Mouse (Mus musculus): ENCODE measurements around the gene 2810021J22Rik. TPM values are rescaled to one million over a fixed set of nuclear protein-coding genes. Genes with fewer than 3 reads are reported as not detected.

2810021J22Rik gene
- polyA plus RNA-seq, 1 experiment = 1.3 TPM

- 5% methylated on average over 17 of the region's 17 CpGs for WGBS
- no peak for DNase-seq (ENCODE audit: low read depth, low spot score)
Measured at GRCm38 (mm10) chr11:58914461-58915028, 47.5 kb downstream of the 2810021J22Rik start.

- no peak for DNase-seq (ENCODE audit: low read depth, low spot score)
- WGBS = 42% methylated on average over 14 of the region's 14 CpGs
Measured at GRCm38 (mm10) chr11:58916879-58917744, 50.1 kb downstream of the 2810021J22Rik start.

- no peak for DNase-seq (ENCODE audit: low read depth, low spot score)
- WGBS = 82% methylated on average over 12 of the region's 12 CpGs
Measured at GRCm38 (mm10) chr11:58917745-58918366, 50.8 kb downstream of the 2810021J22Rik start, which contains the start of gene Btnl10. TSS of gene Btnl10 (plus strand) at chr11:58917908.

GRCm38 (mm10) chr11:58918759-58919158 lies 51.7 kb downstream of the 2810021J22Rik start:
- 63% methylated on average over 5 of the region's 5 CpGs for WGBS
- DNase-seq (ENCODE audit: low read depth, low spot score) = no peak

GRCm38 (mm10) chr11:58922420-58922819 lies 55.4 kb downstream of the 2810021J22Rik start:
- DNase-seq (ENCODE audit: low read depth, low spot score) = no peak
- 80% methylated on average over 9 of the region's 9 CpGs for WGBS

- WGBS = 45% methylated on average over 3 of the region's 3 CpGs
- DNase-seq (ENCODE audit: low read depth, low spot score) = no peak
Measured at GRCm38 (mm10) chr11:58926651-58927050, 59.6 kb downstream of the 2810021J22Rik start.

- 68% methylated on average over 2 of the region's 2 CpGs for WGBS
- DNase-seq (ENCODE audit: low read depth, low spot score) = no peak
Measured at GRCm38 (mm10) chr11:58927053-58927452, 60.0 kb downstream of the 2810021J22Rik start.

GRCm38 (mm10) chr11:58927790-58928651 lies 61.0 kb downstream of the 2810021J22Rik start:
- WGBS = 6% methylated on average over 20 of the region's 20 CpGs
- DNase-seq (ENCODE audit: low read depth, low spot score) = no peak

- 91% methylated on average over 4 of the region's 4 CpGs for WGBS
- DNase-seq (ENCODE audit: low read depth, low spot score) = no peak
Measured at GRCm38 (mm10) chr11:58929055-58929454, 62.0 kb downstream of the 2810021J22Rik start.

GRCm38 (mm10) chr11:58929641-58930040 lies 62.6 kb downstream of the 2810021J22Rik start:
- no peak for DNase-seq (ENCODE audit: low read depth, low spot score)
- WGBS = 26% methylated on average over 3 of the region's 3 CpGs

- DNase-seq (ENCODE audit: low read depth, low spot score) = no peak
- WGBS = 94% methylated on average over 3 of the region's 3 CpGs
Measured at GRCm38 (mm10) chr11:58930254-58930653, 63.2 kb downstream of the 2810021J22Rik start.

- 44% methylated on average over 4 of the region's 4 CpGs for WGBS
- DNase-seq (ENCODE audit: low read depth, low spot score) = no peak
Measured at GRCm38 (mm10) chr11:58931576-58931975, 64.6 kb downstream of the 2810021J22Rik start.

Other genes with a start within 250 kb of the 2810021J22Rik start
- gene Olfr323, start 236.7 kb upstream of the 2810021J22Rik start, polyA plus RNA-seq (2012; rRNA removed) = 0.43 TPM in 1 of 2 replicates, not detected in the other
- 0.09 and 0.10 TPM in 2 replicates for gene Trim58, start 226.8 kb upstream of the 2810021J22Rik start, polyA plus RNA-seq (2012; rRNA removed)
- gene Olfr322, start 208.4 kb upstream of the 2810021J22Rik start, polyA plus RNA-seq (2012; rRNA removed) = not detected in 2 replicates
- gene Olfr320, start 186.1 kb upstream of the 2810021J22Rik start, polyA plus RNA-seq (2012; rRNA removed) = not detected in 2 replicates
- gene Olfr319, start 168.1 kb upstream of the 2810021J22Rik start, polyA plus RNA-seq (2012; rRNA removed) = not detected in 2 replicates
- not detected in 2 replicates for gene Olfr318, start 143.2 kb upstream of the 2810021J22Rik start, polyA plus RNA-seq (2012; rRNA removed)
- not detected in 2 replicates for gene Olfr317, start 128.0 kb upstream of the 2810021J22Rik start, polyA plus RNA-seq (2012; rRNA removed)
- gene Olfr316, start 114.5 kb upstream of the 2810021J22Rik start, polyA plus RNA-seq (2012; rRNA removed) = not detected in 2 replicates
- not detected in 2 replicates for gene Olfr315, start 94.0 kb upstream of the 2810021J22Rik start, polyA plus RNA-seq (2012; rRNA removed)
- gene Olfr314, start 84.3 kb upstream of the 2810021J22Rik start, polyA plus RNA-seq (2012; rRNA removed) = not detected in 2 replicates
- gene Fam183b, start 65.3 kb upstream of the 2810021J22Rik start, polyA plus RNA-seq (2012; rRNA removed) = 1.3 and 3.1 TPM in 2 replicates
- gene Olfr313, start 52.2 kb upstream of the 2810021J22Rik start, polyA plus RNA-seq (2012; rRNA removed) = not detected in 2 replicates
- not detected in 2 replicates for gene Olfr312, start 38.0 kb upstream of the 2810021J22Rik start, polyA plus RNA-seq (2012; rRNA removed)
- gene Olfr311, start 28.0 kb upstream of the 2810021J22Rik start, polyA plus RNA-seq (2012; rRNA removed) = not detected in 2 replicates
- 2.1 and 2.8 TPM in 2 replicates for gene Gm12258, start 20.1 kb upstream of the 2810021J22Rik start, polyA plus RNA-seq (2012; rRNA removed)
- 0.38 and 0.89 TPM in 2 replicates for gene Zfp39, start 37.0 kb downstream of the 2810021J22Rik start, polyA plus RNA-seq (2012; rRNA removed)
- gene Btnl10, start 50.7 kb downstream of the 2810021J22Rik start, polyA plus RNA-seq (2012; rRNA removed) = not detected in 2 replicates
- 122 and 137 TPM in 2 replicates for gene Rnf187, start 71.7 kb downstream of the 2810021J22Rik start, polyA plus RNA-seq (2012; rRNA removed)
- 2.3 and 3.7 TPM in 2 replicates for gene Hist3h2ba, start 81.7 kb downstream of the 2810021J22Rik start, polyA plus RNA-seq (2012; rRNA removed)
- 11.6 and 13.1 TPM in 2 replicates for gene Hist3h2a, start 87.5 kb downstream of the 2810021J22Rik start, polyA plus RNA-seq (2012; rRNA removed)
- 0.15 and 0.22 TPM in 2 replicates for gene Trim17, start 87.5 kb downstream of the 2810021J22Rik start, polyA plus RNA-seq (2012; rRNA removed)
- gene Trim11, start 110.9 kb downstream of the 2810021J22Rik start, polyA plus RNA-seq (2012; rRNA removed) = 15.4 and 21.9 TPM in 2 replicates

Data from large intestine, adult 2 months (tissue).